ENCODE assay signal across 12 mouse cellular contexts in genomic region chr14:52016625-52017405, GRCm38 (mm10). TPM values are rescaled to one million over a fixed set of nuclear protein-coding genes. Genes with fewer than 3 reads are reported as not detected.
DNase-seq lines count a peak whose midpoint lies in the region; ATAC-seq and TF ChIP-seq lines count a peak whose summit lies in the region.
"Had no signal": no experiment of that assay in that cellular context is flagged by ENCODE, and none has a peak within 500 bp of the region (broad histone marks: within the 10 kb centered on the region; RNA-seq: fewer than 3 reads in every experiment).

No protein-coding gene starts in this region.

- no peak overlapping the region for H3K4me3 ChIP-seq in forebrain, embryonic 13.5 days
- H3K4me3 ChIP-seq in forebrain, embryonic 15.5 days: no peak overlapping the region
- no peak overlapping the region for H3K4me3 ChIP-seq in midbrain, embryonic 11.5 days (ENCODE audit: low read depth, low read length)
- no peak overlapping the region for H3K4me3 ChIP-seq in midbrain, embryonic 15.5 days
- H3K4me3 ChIP-seq in intestine, embryonic 16.5 days (ENCODE audit: low read length): peak overlapping the region; percentile 38
- no peak overlapping the region for H3K4me3 ChIP-seq in stomach, postnatal 0 days (ENCODE audit: low read depth, low read length)
- H3K4me3 ChIP-seq: liver, embryonic 15.5 days; neural tube, embryonic 12.5 days had no signal

- no peak for TF ChIP-seq EP300 in stomach, postnatal 0 days (optimal IDR thresholded peaks at IDR 0.05)

- 70% methylated on average over 13 of the region's 13 CpGs for WGBS in forebrain, embryonic 13.5 days
- 69% methylated on average over 13 of the region's 13 CpGs for WGBS in forebrain, embryonic 15.5 days
- 72% methylated on average over 13 of the region's 13 CpGs for WGBS in midbrain, embryonic 11.5 days
- WGBS in midbrain, embryonic 15.5 days: 69% methylated on average over 13 of the region's 13 CpGs
- WGBS in intestine, embryonic 16.5 days: 73% methylated on average over 13 of the region's 13 CpGs
- WGBS in stomach, postnatal 0 days: 83% methylated on average over 13 of the region's 13 CpGs

- peak overlapping the region; percentile 8 for H3K9ac ChIP-seq in forebrain, embryonic 13.5 days
- no peak overlapping the region for H3K9ac ChIP-seq in forebrain, embryonic 15.5 days (replicated peaks)
- H3K9ac ChIP-seq in midbrain, embryonic 11.5 days (ENCODE audit: low read length): no peak overlapping the region
- no peak overlapping the region for H3K9ac ChIP-seq in midbrain, embryonic 15.5 days
- H3K9ac ChIP-seq in intestine, embryonic 16.5 days (ENCODE audit: low read depth, low read length): peak overlapping the region; percentile 66
- H3K9ac ChIP-seq in stomach, postnatal 0 days (ENCODE audit: low read length): no peak overlapping the region
- H3K9ac ChIP-seq: liver, embryonic 15.5 days; neural tube, embryonic 12.5 days had no signal

- H3K36me3 ChIP-seq in forebrain, embryonic 13.5 days (ENCODE audit: poor library complexity, severe bottlenecking): no peaks in the 10 kb centered on the region
- no peaks in the 10 kb centered on the region for H3K36me3 ChIP-seq in forebrain, embryonic 15.5 days
- no peaks in the 10 kb centered on the region for H3K36me3 ChIP-seq in midbrain, embryonic 11.5 days (ENCODE audit: control insufficient read depth, insufficient read depth, low read length)
- H3K36me3 ChIP-seq in midbrain, embryonic 15.5 days (replicated peaks): no peaks in the 10 kb centered on the region
- no peaks in the 10 kb centered on the region for H3K36me3 ChIP-seq in intestine, embryonic 16.5 days (ENCODE audit: control insufficient read depth, insufficient read depth, low read length)
- H3K36me3 ChIP-seq in stomach, postnatal 0 days (ENCODE audit: control insufficient read depth, insufficient read depth, low read length): no peaks in the 10 kb centered on the region
- H3K36me3 ChIP-seq: liver, embryonic 15.5 days; neural tube, embryonic 12.5 days had no signal

- H3K4me1 ChIP-seq in forebrain, embryonic 13.5 days: peaks cover 66% of the 10 kb centered on the region
- H3K4me1 ChIP-seq in forebrain, embryonic 15.5 days: peaks cover 56% of the 10 kb centered on the region
- H3K4me1 ChIP-seq in midbrain, embryonic 11.5 days (ENCODE audit: control insufficient read depth, insufficient read depth, low read length): peaks cover 46% of the 10 kb centered on the region
- peaks cover 62% of the 10 kb centered on the region for H3K4me1 ChIP-seq in midbrain, embryonic 15.5 days
- H3K4me1 ChIP-seq in intestine, embryonic 16.5 days (ENCODE audit: control insufficient read depth, insufficient read depth, low read length): peaks cover 35% of the 10 kb centered on the region
- peaks cover 13% of the 10 kb centered on the region; the same call in 1 of the 2 replicates for H3K4me1 ChIP-seq in stomach, postnatal 0 days (replicated peaks; ENCODE audit: control insufficient read depth, insufficient read depth)

- H3K4me2 ChIP-seq in forebrain, embryonic 13.5 days: no peak overlapping the region
- no peak overlapping the region for H3K4me2 ChIP-seq in forebrain, embryonic 15.5 days (replicated peaks)
- H3K4me2 ChIP-seq in midbrain, embryonic 11.5 days: no peak overlapping the region
- H3K4me2 ChIP-seq in midbrain, embryonic 15.5 days: no peak overlapping the region
- peak overlapping the region; percentile 46 for H3K4me2 ChIP-seq in intestine, embryonic 16.5 days (ENCODE audit: low read depth, low read length)
- peak overlapping the region; percentile 11; the same call in 1 of the 2 replicates for H3K4me2 ChIP-seq in stomach, postnatal 0 days (replicated peaks; ENCODE audit: low read depth)
- H3K4me2 ChIP-seq: liver, embryonic 15.5 days had no signal

- no peak overlapping the region for H3K27ac ChIP-seq in forebrain, embryonic 13.5 days
- no peak overlapping the region for H3K27ac ChIP-seq in forebrain, embryonic 15.5 days (replicated peaks)
- H3K27ac ChIP-seq in midbrain, embryonic 11.5 days (ENCODE audit: low read depth, low read length): no peak overlapping the region
- H3K27ac ChIP-seq in midbrain, embryonic 15.5 days: no peak overlapping the region
- H3K27ac ChIP-seq in intestine, embryonic 16.5 days (ENCODE audit: low read length): peak overlapping the region; percentile 95
- H3K27ac ChIP-seq in stomach, postnatal 0 days (replicated peaks): peak overlapping the region; percentile 99
- H3K27ac ChIP-seq: liver, embryonic 15.5 days; neural tube, embryonic 12.5 days had no signal

- no peak for ATAC-seq in forebrain, embryonic 13.5 days
- ATAC-seq in forebrain, embryonic 15.5 days (replicated peaks): no peak
- ATAC-seq in midbrain, embryonic 11.5 days (ENCODE audit: low FRiP score): no peak
- ATAC-seq in midbrain, embryonic 15.5 days (replicated peaks): no peak
- peak; percentile 30 for ATAC-seq in intestine, embryonic 16.5 days
- ATAC-seq in stomach, postnatal 0 days (ENCODE audit: low FRiP score, low TSS enrichment): no peak
- ATAC-seq in inflammation-experienced regulatory T-cells, adult 6 months: no peak

- DNase-seq in midbrain, embryonic 11.5 days (ENCODE audit: low spot score, missing footprints): peak; percentile 76
- peak; percentile 68 for DNase-seq in stomach, postnatal 0 days (ENCODE audit: low spot score)
- DNase-seq in spleen, adult 18-20 months: no peak

- no peaks in the 10 kb centered on the region for H3K27me3 ChIP-seq in forebrain, embryonic 13.5 days
- H3K27me3 ChIP-seq in forebrain, embryonic 15.5 days: no peaks in the 10 kb centered on the region
- no peaks in the 10 kb centered on the region for H3K27me3 ChIP-seq in midbrain, embryonic 11.5 days (ENCODE audit: control insufficient read depth, insufficient read depth, low read length)
- H3K27me3 ChIP-seq in midbrain, embryonic 15.5 days (replicated peaks): no peaks in the 10 kb centered on the region
- H3K27me3 ChIP-seq in intestine, embryonic 16.5 days (replicated peaks; ENCODE audit: control insufficient read depth, insufficient read depth, low read length): no peaks in the 10 kb centered on the region
- H3K27me3 ChIP-seq in stomach, postnatal 0 days (ENCODE audit: control insufficient read depth, insufficient read depth, low read length): no peaks in the 10 kb centered on the region
- H3K27me3 ChIP-seq: liver, embryonic 15.5 days; neural tube, embryonic 12.5 days had no signal

- no peaks in the 10 kb centered on the region for H3K9me3 ChIP-seq in forebrain, embryonic 13.5 days (replicated peaks)
- no peaks in the 10 kb centered on the region for H3K9me3 ChIP-seq in forebrain, embryonic 15.5 days
- no peaks in the 10 kb centered on the region for H3K9me3 ChIP-seq in midbrain, embryonic 11.5 days (ENCODE audit: control insufficient read depth, low read length)
- no peaks in the 10 kb centered on the region for H3K9me3 ChIP-seq in midbrain, embryonic 15.5 days
- H3K9me3 ChIP-seq in intestine, embryonic 16.5 days (ENCODE audit: control insufficient read depth, low read length): no peaks in the 10 kb centered on the region
- H3K9me3 ChIP-seq in stomach, postnatal 0 days (ENCODE audit: control insufficient read depth, low read length): no peaks in the 10 kb centered on the region
- H3K9me3 ChIP-seq: liver, embryonic 15.5 days; neural tube, embryonic 12.5 days had no signal

- no peak for TF ChIP-seq CTCF in stomach, postnatal 0 days (IDR thresholded peaks at IDR 0.05; ENCODE audit: low read depth)

RNA-seq across cellular contexts. Expression of gene Tmem253, which starts 1.4 kb away (rescaled TPM):
- 0.63 and 0.96 TPM in 2 replicates for polyA plus RNA-seq in forebrain, embryonic 13.5 days (2015; fragmentation: Nextera tagmentation; extraction: Ambion mirVana)
- polyA plus RNA-seq in forebrain, embryonic 15.5 days (2015; fragmentation: Nextera tagmentation; extraction: Ambion mirVana): 0.28 and 0.64 TPM in 2 replicates
- 1.0 and 1.5 TPM in 2 replicates for polyA plus RNA-seq in midbrain, embryonic 11.5 days (2014; fragmentation: Nextera tagmentation; extraction: Ambion mirVana)
- 0.50 and 0.78 TPM in 2 replicates for polyA plus RNA-seq in midbrain, embryonic 15.5 days (2015; fragmentation: Nextera tagmentation; extraction: Ambion mirVana)
- 99.0 and 118 TPM in 2 replicates for polyA plus RNA-seq in intestine, embryonic 16.5 days (2015; fragmentation: Nextera tagmentation; extraction: Ambion mirVana)
- 4.6 and 4.9 TPM in 2 replicates for polyA plus RNA-seq in stomach, postnatal 0 days (2015; fragmentation: Nextera tagmentation; extraction: Ambion mirVana)
- polyA plus RNA-seq in inflammation-experienced regulatory T-cells, adult 6 months (2017; shearing (Covaris generic)): under 1 TPM in 1 of 3 experiments, not detected in 2; 0.87 TPM

RNA-seq across cellular contexts. Expression of gene Zfp219, which starts 3.7 kb away (rescaled TPM):
- polyA plus RNA-seq in forebrain, embryonic 13.5 days (2015; fragmentation: Nextera tagmentation; extraction: Ambion mirVana): 52.3 and 58.6 TPM in 2 replicates
- 43.3 and 48.9 TPM in 2 replicates for polyA plus RNA-seq in forebrain, embryonic 15.5 days (2015; fragmentation: Nextera tagmentation; extraction: Ambion mirVana)
- 91.9 and 110 TPM in 2 replicates for polyA plus RNA-seq in midbrain, embryonic 11.5 days (2014; fragmentation: Nextera tagmentation; extraction: Ambion mirVana)
- 45.9 and 54.5 TPM in 2 replicates for polyA plus RNA-seq in midbrain, embryonic 15.5 days (2015; fragmentation: Nextera tagmentation; extraction: Ambion mirVana)
- 19.7 and 20.5 TPM in 2 replicates for polyA plus RNA-seq in intestine, embryonic 16.5 days (2015; fragmentation: Nextera tagmentation; extraction: Ambion mirVana)
- 18.1 and 18.5 TPM in 2 replicates for polyA plus RNA-seq in stomach, postnatal 0 days (2015; fragmentation: Nextera tagmentation; extraction: Ambion mirVana)
- 1 to 10 TPM; 1.4 to 1.9 (median 1.6) TPM for polyA plus RNA-seq in inflammation-experienced regulatory T-cells, adult 6 months (2017; shearing (Covaris generic))

RNA-seq across cellular contexts. Expression of gene Olfr221, which starts 25.4 kb away (rescaled TPM):
- not detected in 2 replicates for polyA plus RNA-seq in forebrain, embryonic 13.5 days (2015; fragmentation: Nextera tagmentation; extraction: Ambion mirVana)
- not detected in 2 replicates for polyA plus RNA-seq in forebrain, embryonic 15.5 days (2015; fragmentation: Nextera tagmentation; extraction: Ambion mirVana)
- polyA plus RNA-seq in midbrain, embryonic 11.5 days (2014; fragmentation: Nextera tagmentation; extraction: Ambion mirVana): not detected in 2 replicates
- not detected in 2 replicates for polyA plus RNA-seq in midbrain, embryonic 15.5 days (2015; fragmentation: Nextera tagmentation; extraction: Ambion mirVana)
- polyA plus RNA-seq in intestine, embryonic 16.5 days (2015; fragmentation: Nextera tagmentation; extraction: Ambion mirVana): not detected in 2 replicates
- not detected in 2 replicates for polyA plus RNA-seq in stomach, postnatal 0 days (2015; fragmentation: Nextera tagmentation; extraction: Ambion mirVana)
- not detected for polyA plus RNA-seq in inflammation-experienced regulatory T-cells, adult 6 months (2017; shearing (Covaris generic))
- polyA plus RNA-seq: embryonic facial prominence, embryonic 11.5 days; gonadal fat pad, adult 2 months; liver, embryonic 15.5 days; neural tube, embryonic 12.5 days had no signal

RNA-seq across cellular contexts. Expression of gene Arhgef40, which starts 32.3 kb away (rescaled TPM):
- polyA plus RNA-seq in forebrain, embryonic 13.5 days (2015; fragmentation: Nextera tagmentation; extraction: Ambion mirVana): 75.9 and 84.7 TPM in 2 replicates
- 65.7 and 69.8 TPM in 2 replicates for polyA plus RNA-seq in forebrain, embryonic 15.5 days (2015; fragmentation: Nextera tagmentation; extraction: Ambion mirVana)
- polyA plus RNA-seq in midbrain, embryonic 11.5 days (2014; fragmentation: Nextera tagmentation; extraction: Ambion mirVana): 50.4 and 52.8 TPM in 2 replicates
- polyA plus RNA-seq in midbrain, embryonic 15.5 days (2015; fragmentation: Nextera tagmentation; extraction: Ambion mirVana): 89.2 and 90.9 TPM in 2 replicates
- polyA plus RNA-seq in intestine, embryonic 16.5 days (2015; fragmentation: Nextera tagmentation; extraction: Ambion mirVana): 52.0 and 53.0 TPM in 2 replicates
- 32.9 and 36.4 TPM in 2 replicates for polyA plus RNA-seq in stomach, postnatal 0 days (2015; fragmentation: Nextera tagmentation; extraction: Ambion mirVana)
- 1 to 10 TPM in 1 of 3 experiments, under 1 TPM in 2; 0.41 to 1.3 (median 0.90) TPM for polyA plus RNA-seq in inflammation-experienced regulatory T-cells, adult 6 months (2017; shearing (Covaris generic))

Comparison
In these comparisons a context has a peak if more than half of its experiments do, and no peak if none do; other contexts are left out.
1. H3K9ac ChIP-seq: peak in forebrain, embryonic 13.5 days (single experiment) and intestine, embryonic 16.5 days (single experiment); none in forebrain, embryonic 15.5 days (single experiment), midbrain, embryonic 11.5 days (single experiment), midbrain, embryonic 15.5 days (single experiment) and stomach, postnatal 0 days (single experiment).
2. H3K27ac ChIP-seq: peak in intestine, embryonic 16.5 days (single experiment) and stomach, postnatal 0 days (single experiment); none in forebrain, embryonic 13.5 days (single experiment), forebrain, embryonic 15.5 days (single experiment), midbrain, embryonic 11.5 days (single experiment) and midbrain, embryonic 15.5 days (single experiment).
3. H3K4me2 ChIP-seq: peak in intestine, embryonic 16.5 days (single experiment) and stomach, postnatal 0 days (single experiment); none in forebrain, embryonic 13.5 days (single experiment), forebrain, embryonic 15.5 days (single experiment), midbrain, embryonic 11.5 days (single experiment) and midbrain, embryonic 15.5 days (single experiment).
4. DNase-seq: peak in midbrain, embryonic 11.5 days (single experiment) and stomach, postnatal 0 days (single experiment); none in spleen, adult 18-20 months (0 of 2).
5. RNA of gene Tmem253, which starts 1.4 kb away (polyA plus RNA-seq): 99.0 to 118 TPM in intestine, embryonic 16.5 days; 4.6 to 4.9 TPM in stomach, postnatal 0 days, 1.0 to 1.5 TPM in midbrain, embryonic 11.5 days, 0.63 to 0.96 TPM in forebrain, embryonic 13.5 days, 0.28 to 0.64 TPM in forebrain, embryonic 15.5 days, 0.50 to 0.78 TPM in midbrain, embryonic 15.5 days and 0.87 TPM in inflammation-experienced regulatory T-cells, adult 6 months; every median in the first group is over 10 times any median in the second.